Mouse (Mus musculus): ENCODE data around the gene Erc1.

DNA sequence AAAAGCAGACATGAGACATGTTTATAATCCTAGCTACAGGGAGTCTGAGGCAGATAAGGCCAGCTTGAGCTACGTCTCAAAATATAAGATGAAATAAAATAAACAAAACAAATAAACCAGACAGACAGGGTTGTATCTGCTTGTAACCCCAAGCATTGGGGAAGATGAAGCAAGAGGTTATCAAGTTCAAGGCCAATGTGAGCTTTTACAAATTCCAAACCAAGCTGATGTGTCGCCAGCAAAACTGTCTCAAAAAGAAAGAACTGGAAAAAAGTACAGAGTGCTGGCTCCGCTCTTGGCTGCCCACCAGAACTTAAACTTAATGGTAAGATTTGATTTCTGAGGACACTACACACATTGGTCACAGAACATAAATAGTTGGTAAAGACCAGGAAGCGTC lies 21.3 kb downstream of the Erc1 start:
- no peak for TF ChIP-seq CTCF (IDR thresholded peaks at IDR 0.05; ENCODE audit: insufficient read depth, low read length)
- no peak for TF ChIP-seq POLR2A (IDR thresholded peaks at IDR 0.05; ENCODE audit: borderline replicate concordance, extremely low read depth, low read depth, low read length)

All from lung, adult 2 months (tissue).